Mouse (Mus musculus) olfactory bulb, adult 2 months (tissue): ENCODE measurements around the gene Cbx8.

Source experiments
- CTCF ChIP-seq: fragments of 200-500 bp; IDR thresholded peaks from 2 replicates; pipeline ENCODE4 v1.5.1; 2012; ENCODE audit warnings: low read depth, mild to moderate bottlenecking, low read length, moderate library complexity; ENCODE audit not compliant: insufficient read depth
- POLR2A ChIP-seq: fragments of 200-500 bp; IDR thresholded peaks from 2 replicates; pipeline ENCODE4 v1.6.1; 2012; ENCODE audit warnings: mild to moderate bottlenecking, low read depth, low read length, moderate library complexity; ENCODE audit not compliant: insufficient read depth

DNA sequence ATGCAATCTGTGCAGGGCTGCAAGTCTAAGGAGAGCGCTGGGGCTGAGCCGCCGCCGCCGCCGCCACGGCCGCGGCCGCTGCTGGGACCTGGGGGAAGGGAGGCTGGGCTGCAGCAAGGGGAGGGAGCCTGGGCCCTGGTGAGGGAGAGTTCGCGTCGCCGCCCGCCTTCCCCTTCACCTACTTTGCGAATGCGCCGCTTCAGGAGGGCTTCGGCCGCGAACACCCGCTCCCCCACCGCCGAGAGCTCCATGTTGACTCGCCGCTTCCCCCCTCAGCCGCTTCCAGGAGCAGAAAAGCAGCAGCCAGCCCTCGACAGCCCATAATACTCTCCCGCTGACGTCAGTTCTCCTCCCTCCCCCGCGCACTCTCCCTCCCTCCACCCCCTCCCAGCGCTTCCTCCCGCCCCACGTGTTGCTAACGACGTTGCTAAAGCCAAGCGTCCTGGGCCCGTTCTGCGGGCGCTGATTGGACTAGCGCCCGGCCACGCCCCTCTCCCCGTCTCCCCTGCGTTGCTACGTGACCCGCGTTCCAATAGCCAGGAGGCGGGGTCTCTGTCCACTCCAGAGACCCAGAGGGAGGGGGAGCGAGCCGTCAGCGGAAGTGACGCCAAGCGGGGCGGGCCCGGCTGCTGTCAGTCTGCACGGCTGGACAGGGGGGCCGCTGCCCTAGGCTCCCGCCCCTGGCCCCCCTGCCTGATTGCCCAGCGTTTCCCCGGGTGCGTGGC is at the start of gene Cbx8:
- TF ChIP-seq POLR2A (peak; percentile 86), CTCF (no peak)
